Mouse (Mus musculus) kidney, postnatal 14 days (tissue): Measurements from ENCODE around the gene H3f3a.

Experiments
- DNase-seq: peaks from one replicate; pipeline ENCODE4 v3.0.0; 2022; ENCODE audit warnings: mixed read lengths

Gene H3f3a

GRCm38 (mm10) chr1:180780291-180780690 lies 33.5 kb downstream of the H3f3a start:
- no peak for DNase-seq

- no peak for DNase-seq
Observed at GRCm38 (mm10) chr1:180778941-180779340, 34.8 kb downstream of the H3f3a start.

DNA sequence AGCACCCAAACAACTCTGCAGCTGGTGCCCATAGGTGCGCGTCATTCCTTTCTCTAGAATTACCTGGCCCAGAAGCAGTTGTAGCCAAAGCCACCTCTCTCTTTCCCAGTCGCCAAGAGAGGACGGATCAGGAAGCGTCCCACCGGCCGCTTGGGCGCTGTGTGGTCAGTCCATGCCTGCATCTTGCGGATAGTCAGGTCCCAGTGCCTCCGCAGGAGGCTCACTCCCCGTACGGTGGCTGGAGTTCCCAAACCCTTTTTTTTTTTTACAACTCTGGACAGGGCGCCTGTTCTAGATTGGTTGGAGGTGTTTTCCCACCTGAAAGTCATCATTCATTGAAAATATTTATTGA lies 35.4 kb downstream of the H3f3a start:
- DNase-seq, result no peak

DNA sequence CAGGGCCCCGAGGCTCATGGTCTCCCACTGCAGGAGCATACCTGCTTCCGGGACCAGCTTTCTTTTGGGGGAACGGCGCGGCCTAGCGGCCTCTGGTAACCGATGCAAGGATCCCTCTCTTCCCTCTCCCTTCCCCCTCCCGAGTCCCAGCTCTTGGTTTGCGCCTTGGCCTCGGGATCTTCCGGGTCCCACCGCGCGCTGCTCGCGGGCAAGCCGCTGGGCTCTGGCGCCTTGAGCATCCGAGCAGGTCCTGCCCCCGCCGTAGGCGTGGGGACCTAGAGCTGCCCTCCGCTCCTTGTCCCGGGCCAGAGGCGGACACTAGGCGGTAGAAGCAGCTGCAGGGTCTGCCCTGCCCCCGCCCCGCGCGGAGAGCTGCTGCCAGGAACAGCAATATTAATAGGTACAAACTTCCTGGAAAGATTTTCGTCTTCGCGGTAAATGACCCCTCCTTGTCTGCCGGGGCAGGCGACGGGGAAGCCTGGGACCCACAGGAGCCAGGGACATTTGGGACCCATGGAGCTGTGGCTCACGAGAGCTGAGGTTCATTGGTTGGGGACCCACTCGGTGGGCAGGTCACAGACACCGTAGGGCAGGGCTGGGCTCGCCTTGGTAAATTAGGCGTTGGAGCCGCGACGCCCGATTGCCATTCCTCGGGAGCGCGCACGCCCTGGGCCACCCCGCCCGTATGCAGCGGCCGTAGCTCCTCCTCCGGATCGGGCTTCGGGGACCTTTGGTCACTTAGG lies 35.9 kb downstream of the H3f3a start:
- DNase-seq, result peak; percentile 92

DNA sequence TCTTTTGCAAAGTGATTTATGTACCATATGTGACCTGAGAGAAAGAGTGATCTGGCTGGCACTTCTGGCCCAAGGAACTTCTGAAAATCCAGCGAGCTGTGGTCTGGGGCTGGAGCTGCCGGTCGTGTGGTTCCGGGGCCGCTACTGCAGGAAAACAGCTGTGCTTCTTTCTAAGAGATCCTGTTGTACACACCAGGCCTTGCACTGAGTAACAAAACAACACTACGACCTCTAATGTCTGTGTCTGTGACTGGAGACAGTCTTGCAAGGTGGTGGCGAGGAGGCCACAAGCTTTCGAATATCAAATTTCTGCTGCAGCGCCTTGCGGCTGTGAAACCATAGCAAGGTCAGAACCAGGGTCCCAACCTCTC lies 36.5 kb downstream of the H3f3a start:
- DNase-seq, result no peak

- no peak for DNase-seq
Observed at GRCm38 (mm10) chr1:180776494-180776893, 37.2 kb downstream of the H3f3a start.

GRCm38 (mm10) chr1:180775849-180776493 lies 37.8 kb downstream of the H3f3a start:
- DNase-seq, result no peak

DNA sequence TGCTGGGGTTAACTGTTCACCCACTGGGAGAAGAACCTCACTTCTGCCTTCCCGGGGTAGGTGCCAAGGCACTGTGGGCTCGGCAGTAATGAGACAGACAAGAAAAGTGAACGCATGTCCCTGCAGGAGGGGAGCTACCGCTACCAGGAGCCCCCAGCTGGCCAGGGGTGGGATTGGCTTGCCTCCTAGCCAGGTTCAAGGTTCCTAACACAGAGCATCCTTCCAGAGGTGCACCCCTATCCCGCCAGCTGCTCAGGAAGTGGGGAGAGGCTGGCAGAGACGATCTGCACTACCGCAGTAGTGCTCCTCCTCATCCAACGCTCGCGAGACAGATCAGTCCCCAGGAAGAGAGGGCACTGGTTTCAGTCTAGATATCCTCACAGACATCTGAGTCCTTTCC lies 38.4 kb downstream of the H3f3a start:
- no peak for DNase-seq

GRCm38 (mm10) chr1:180774664-180775063 lies 39.1 kb downstream of the H3f3a start:
- DNase-seq, result no peak

DNA sequence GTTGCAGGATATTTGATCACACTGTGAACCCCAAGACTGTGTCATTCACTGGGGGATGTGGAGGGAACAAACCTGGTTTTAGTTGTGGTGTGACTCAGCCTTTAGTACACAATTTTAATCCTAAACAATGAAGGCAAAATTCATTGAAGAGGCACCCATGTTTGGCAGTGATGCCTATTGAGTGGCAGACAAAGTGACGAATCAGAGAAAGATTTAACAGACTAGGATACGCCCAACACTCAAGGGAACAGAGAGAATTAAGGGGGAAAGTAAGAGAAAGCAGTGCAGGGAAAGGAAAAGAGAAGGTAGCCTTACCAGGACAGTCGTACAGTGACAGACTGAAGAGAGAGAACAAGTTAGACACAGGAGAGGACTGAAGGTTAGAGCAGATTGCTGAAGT lies 41.5 kb downstream of the H3f3a start:
- no peak for DNase-seq

DNA sequence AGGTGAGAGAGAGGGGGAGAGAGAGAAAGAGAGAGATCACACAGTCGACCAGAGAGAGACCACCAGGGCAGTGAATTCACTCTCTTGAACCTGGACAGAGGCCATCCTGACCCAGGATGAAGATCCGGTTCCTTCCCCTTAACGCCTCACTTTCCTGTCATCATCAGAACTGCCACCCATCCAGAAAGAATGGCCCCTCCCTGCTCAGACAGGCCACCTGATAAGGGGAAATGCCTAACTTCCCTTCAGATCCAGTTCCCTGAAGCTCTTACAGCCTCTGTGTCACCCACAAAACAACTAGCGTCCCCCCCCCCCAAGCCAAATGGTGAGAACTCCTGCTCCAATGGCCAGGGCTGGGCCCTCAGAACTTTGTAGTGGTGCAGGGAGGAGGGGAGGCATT lies 42.0 kb downstream of the H3f3a start:
- no peak for DNase-seq

- DNase-seq, result no peak
Observed at GRCm38 (mm10) chr1:180771306-180771705, 42.4 kb downstream of the H3f3a start.

- peak; percentile 87 for DNase-seq
Observed at GRCm38 (mm10) chr1:180768334-180769168, 45.2 kb downstream of the H3f3a start.

DNA sequence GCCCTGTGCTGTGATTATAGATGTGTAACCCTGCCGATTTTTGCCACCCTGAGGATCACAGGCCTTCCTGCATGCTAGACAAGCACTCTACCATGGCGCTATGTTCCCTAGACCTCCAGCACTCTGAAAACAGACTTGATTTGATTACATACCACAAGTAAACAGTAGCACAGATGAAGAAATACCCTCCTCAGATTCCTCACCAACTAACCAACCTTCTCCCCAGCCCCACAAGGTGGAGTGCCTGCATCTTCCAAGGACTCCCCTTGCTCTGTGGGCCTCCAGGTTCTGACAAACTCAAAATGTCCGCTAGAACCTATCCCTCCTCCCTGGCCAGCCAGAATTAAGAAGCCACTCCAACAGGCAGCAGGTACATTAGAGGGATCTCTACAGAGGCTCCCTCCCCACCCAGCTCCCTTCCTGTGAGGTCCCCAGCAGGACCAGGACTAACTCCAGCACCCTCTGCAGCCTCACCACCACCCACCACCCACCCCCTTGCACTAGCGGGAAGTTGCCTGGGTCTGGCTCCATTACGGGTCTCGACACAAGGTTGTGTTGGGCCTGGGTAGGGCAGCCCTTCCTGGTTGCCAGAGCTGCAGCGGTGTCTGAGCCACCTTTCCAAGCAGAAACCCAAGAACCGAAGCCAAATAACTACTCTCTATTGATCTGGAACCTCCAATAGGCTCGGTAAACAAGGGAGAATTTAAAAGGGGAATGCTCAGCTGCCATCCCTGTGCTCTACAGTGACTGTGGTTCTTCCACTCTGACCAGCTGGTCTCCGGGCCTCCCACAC lies 46.0 kb downstream of the H3f3a start:
- no peak for DNase-seq

- no peak for DNase-seq
Observed at GRCm38 (mm10) chr1:180766557-180766956, 47.2 kb downstream of the H3f3a start.

- no peak for DNase-seq
Observed at GRCm38 (mm10) chr1:180765393-180765792, 48.4 kb downstream of the H3f3a start.

- DNase-seq, result peak; percentile 91
Observed at GRCm38 (mm10) chr1:180763828-180764227, 49.9 kb downstream of the H3f3a start.

DNA sequence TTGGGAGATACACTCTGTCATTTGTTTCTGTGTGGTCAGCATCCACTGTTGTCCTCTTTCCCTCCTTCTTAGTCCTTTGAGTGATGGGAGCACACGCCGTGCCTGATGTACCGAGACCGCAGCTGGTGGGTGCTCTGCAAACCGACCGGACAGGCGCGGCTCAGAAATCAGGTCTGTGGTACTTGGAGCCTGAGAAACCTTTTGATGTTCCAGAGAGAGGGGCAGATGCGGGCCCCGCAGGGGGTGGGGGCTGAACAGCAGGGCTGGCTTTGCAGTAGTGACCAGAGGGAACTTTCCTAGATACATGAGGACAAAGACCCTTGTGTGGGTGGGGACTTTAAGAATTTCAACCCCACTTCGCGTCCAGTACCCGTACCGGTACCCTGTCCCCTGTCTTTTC lies 50.4 kb downstream of the H3f3a start:
- no peak for DNase-seq

DNA sequence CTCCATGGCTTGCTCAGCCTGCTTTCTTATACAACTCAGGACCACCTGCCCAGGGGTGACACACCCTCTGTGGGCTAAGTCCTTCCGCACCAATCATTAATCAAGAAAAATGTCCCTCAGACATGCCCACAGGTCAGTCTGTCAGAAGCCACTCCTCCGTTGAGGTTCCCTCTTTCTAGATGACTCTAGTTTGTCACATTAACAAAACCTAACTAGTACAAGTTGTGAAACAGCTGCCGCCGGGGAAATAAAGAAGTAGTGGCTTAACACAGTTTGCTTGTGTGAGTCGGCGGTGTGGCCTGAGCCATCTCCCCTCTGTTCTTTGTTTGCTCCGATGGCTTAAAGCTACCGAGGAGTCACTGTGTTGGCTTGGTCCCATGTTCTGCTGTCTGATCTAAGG lies 51.1 kb downstream of the H3f3a start:
- DNase-seq, result no peak

GRCm38 (mm10) chr1:180762180-180762579 lies 51.6 kb downstream of the H3f3a start:
- no peak for DNase-seq

GRCm38 (mm10) chr1:180757956-180758520 lies 55.7 kb downstream of the H3f3a start:
- peak; percentile 30 for DNase-seq

- no peak for DNase-seq
Observed at GRCm38 (mm10) chr1:180757252-180757955, 56.3 kb downstream of the H3f3a start.
